Mouse (Mus musculus): ENCODE results near the gene Sema6d. TPM values are rescaled to one million over a fixed set of nuclear protein-coding genes. Genes with fewer than 3 reads are reported as not detected.

Sema6d gene
- polyA plus RNA-seq, 1 experiment = 3.1 TPM

DNA sequence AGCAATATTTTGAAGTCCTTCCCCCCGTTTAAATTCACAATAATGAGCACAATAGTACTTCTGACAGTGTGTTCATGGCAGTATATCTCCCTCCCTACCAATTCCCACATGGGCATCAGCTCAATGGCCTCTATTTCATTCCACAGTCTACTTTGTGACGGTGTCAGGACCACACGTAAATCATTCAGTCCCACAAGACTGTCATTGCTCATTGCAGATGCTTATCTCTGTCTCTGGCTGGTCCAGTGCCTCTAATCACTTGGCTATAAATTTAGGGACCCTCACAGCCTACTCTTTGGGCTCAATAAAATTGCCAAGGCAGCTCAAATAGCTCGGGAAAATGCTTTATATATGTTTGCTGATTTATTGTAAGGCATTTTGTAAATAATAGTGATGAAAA is 441.3 kb downstream of the Sema6d start:
- Histone ChIP-seq H3K27me3 (ENCODE audit: control insufficient read depth, insufficient read depth, insufficient read length) (no peaks in the 10 kb centered on the region), H3ac (ENCODE audit: control insufficient read depth, insufficient read length, low read depth) (no peak overlapping the region), H3K36me3 (ENCODE audit: control insufficient read depth, insufficient read depth) (no peaks in the 10 kb centered on the region), H3K79me3 (ENCODE audit: low read depth) (no peaks in the 10 kb centered on the region), H3K4me3 (ENCODE audit: insufficient read depth, poor library complexity, severe bottlenecking) (no peak overlapping the region), H3K79me2 (ENCODE audit: control insufficient read depth, insufficient read depth) (no peaks in the 10 kb centered on the region)
- TF ChIP-seq MAX (IDR thresholded peaks at IDR 0.05) (no peak), FOSL1 (IDR thresholded peaks at IDR 0.05; ENCODE audit: insufficient read depth, low read length, poor library complexity, severe bottlenecking) (no peak), MYOG (IDR thresholded peaks at IDR 0.05; ENCODE audit: control insufficient read depth, extremely low read depth, insufficient read length) (no peak), CTCF (IDR thresholded peaks at IDR 0.05; ENCODE audit: control insufficient read depth, insufficient read depth, insufficient read length) (no peak), MYOD1 (IDR thresholded peaks at IDR 0.05; ENCODE audit: control insufficient read depth, insufficient read length, low read depth) (no peak), CEBPB (IDR thresholded peaks at IDR 0.05; ENCODE audit: low read depth) (no peak), USF1 (IDR thresholded peaks at IDR 0.05; ENCODE audit: low read depth) (no peak)

DNA sequence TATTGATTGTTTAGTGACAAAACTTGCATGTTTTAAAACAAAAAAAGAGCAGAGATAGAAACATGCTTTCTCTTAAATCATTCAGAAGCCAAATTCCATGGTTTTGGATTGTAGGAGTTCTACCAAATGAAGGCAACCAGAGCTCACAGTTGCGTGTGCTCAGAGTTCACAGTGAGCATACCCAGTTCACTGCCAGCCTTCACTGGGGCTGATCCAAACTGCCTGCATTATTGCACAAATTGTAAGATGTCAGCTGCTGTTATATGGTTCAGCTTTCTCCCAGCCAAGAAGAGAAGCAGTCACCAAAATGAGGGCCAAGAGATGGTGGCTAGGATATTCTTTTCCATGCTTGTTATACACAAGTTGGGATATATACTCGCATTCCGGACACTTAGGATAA is 443.1 kb downstream of the Sema6d start:
- H3K27me3 ChIP-seq (ENCODE audit: control insufficient read depth, insufficient read depth, insufficient read length) = no peaks in the 10 kb centered on the region
- H3K79me3 ChIP-seq (ENCODE audit: low read depth) = no peaks in the 10 kb centered on the region
- H3K79me2 ChIP-seq (ENCODE audit: control insufficient read depth, insufficient read depth) = no peaks in the 10 kb centered on the region
- no peak for TF ChIP-seq USF1 (IDR thresholded peaks at IDR 0.05; ENCODE audit: low read depth)
- no peak for TF ChIP-seq MYOG (IDR thresholded peaks at IDR 0.05; ENCODE audit: control insufficient read depth, extremely low read depth, insufficient read length)
- TF ChIP-seq MYOD1 (IDR thresholded peaks at IDR 0.05; ENCODE audit: control insufficient read depth, insufficient read length, low read depth) = no peak
- TF ChIP-seq CEBPB (IDR thresholded peaks at IDR 0.05; ENCODE audit: low read depth) = no peak
- no peak for TF ChIP-seq FOSL1 (IDR thresholded peaks at IDR 0.05; ENCODE audit: insufficient read depth, low read length, poor library complexity, severe bottlenecking)
- TF ChIP-seq MAX (IDR thresholded peaks at IDR 0.05) = no peak
- no peak for TF ChIP-seq CTCF (IDR thresholded peaks at IDR 0.05; ENCODE audit: control insufficient read depth, insufficient read depth, insufficient read length)
- no peak overlapping the region for H3K4me3 ChIP-seq (ENCODE audit: insufficient read depth, poor library complexity, severe bottlenecking)
- H3ac ChIP-seq (ENCODE audit: control insufficient read depth, insufficient read length, low read depth) = no peak overlapping the region
- no peaks in the 10 kb centered on the region for H3K36me3 ChIP-seq (ENCODE audit: control insufficient read depth, insufficient read depth)

DNA sequence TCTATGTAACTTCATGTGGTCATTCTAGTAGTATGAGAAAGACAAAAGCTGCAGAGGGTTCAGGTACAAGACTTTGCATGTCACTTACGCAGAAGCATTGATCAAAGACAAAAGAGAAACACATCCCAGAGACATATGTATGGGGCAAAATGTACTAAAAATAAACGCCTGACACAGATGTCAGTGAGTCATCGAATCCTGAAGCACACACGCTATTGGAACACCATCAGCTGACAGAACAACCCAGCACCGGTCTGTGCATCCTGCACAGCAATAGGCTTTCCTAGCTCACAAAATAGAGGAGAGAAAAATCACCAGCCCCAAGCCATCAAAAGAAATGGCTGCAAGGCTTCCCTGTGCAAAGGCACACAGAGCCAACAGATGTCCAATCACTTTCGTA is 443.8 kb downstream of the Sema6d start:
- no peaks in the 10 kb centered on the region for H3K27me3 ChIP-seq (ENCODE audit: control insufficient read depth, insufficient read depth, insufficient read length)
- no peak for TF ChIP-seq CEBPB (IDR thresholded peaks at IDR 0.05; ENCODE audit: low read depth)
- no peak for TF ChIP-seq MYOG (IDR thresholded peaks at IDR 0.05; ENCODE audit: control insufficient read depth, extremely low read depth, insufficient read length)
- no peak for TF ChIP-seq FOSL1 (IDR thresholded peaks at IDR 0.05; ENCODE audit: insufficient read depth, low read length, poor library complexity, severe bottlenecking)
- TF ChIP-seq USF1 (IDR thresholded peaks at IDR 0.05; ENCODE audit: low read depth) = no peak
- TF ChIP-seq MAX (IDR thresholded peaks at IDR 0.05) = no peak
- TF ChIP-seq CTCF (IDR thresholded peaks at IDR 0.05; ENCODE audit: control insufficient read depth, insufficient read depth, insufficient read length) = no peak
- no peak for TF ChIP-seq MYOD1 (IDR thresholded peaks at IDR 0.05; ENCODE audit: control insufficient read depth, insufficient read length, low read depth)

DNA sequence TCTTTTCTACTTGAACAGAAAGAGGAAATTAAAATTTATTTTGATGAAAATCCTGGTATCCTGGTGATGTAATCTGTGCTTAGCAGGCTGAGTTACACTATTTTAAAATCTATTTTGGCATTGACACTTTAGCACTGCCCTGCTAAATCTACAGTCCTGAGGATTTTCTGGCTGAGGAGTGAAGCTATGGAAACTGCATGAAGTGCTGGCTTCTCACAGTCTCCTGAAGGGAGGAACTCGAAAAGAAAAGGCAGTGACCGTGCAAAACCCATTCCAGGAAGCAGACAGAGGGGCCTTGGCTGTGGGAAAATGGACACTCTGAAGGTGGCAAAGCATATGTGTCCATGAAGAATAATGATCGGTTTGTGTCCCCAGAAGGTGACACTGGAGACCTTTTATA is 460.5 kb downstream of the Sema6d start:
- Histone ChIP-seq H3ac (ENCODE audit: control insufficient read depth, insufficient read length, low read depth) (no peak overlapping the region), H3K27me3 (ENCODE audit: control insufficient read depth, insufficient read depth, insufficient read length) (no peaks in the 10 kb centered on the region), H3K4me3 (ENCODE audit: insufficient read depth, poor library complexity, severe bottlenecking) (no peak overlapping the region), H3K79me2 (ENCODE audit: control insufficient read depth, insufficient read depth) (no peaks in the 10 kb centered on the region), H3K79me3 (ENCODE audit: low read depth) (no peaks in the 10 kb centered on the region), H3K36me3 (ENCODE audit: control insufficient read depth, insufficient read depth) (no peaks in the 10 kb centered on the region)
- no peak for TF ChIP-seq CEBPB (IDR thresholded peaks at IDR 0.05; ENCODE audit: low read depth)
- no peak for TF ChIP-seq FOSL1 (IDR thresholded peaks at IDR 0.05; ENCODE audit: insufficient read depth, low read length, poor library complexity, severe bottlenecking)
- TF ChIP-seq MYOD1 (IDR thresholded peaks at IDR 0.05; ENCODE audit: control insufficient read depth, insufficient read length, low read depth) = no peak
- TF ChIP-seq USF1 (IDR thresholded peaks at IDR 0.05; ENCODE audit: low read depth) = no peak
- no peak for TF ChIP-seq MAX (IDR thresholded peaks at IDR 0.05)
- TF ChIP-seq CTCF (IDR thresholded peaks at IDR 0.05; ENCODE audit: control insufficient read depth, insufficient read depth, insufficient read length) = no peak
- TF ChIP-seq MYOG (IDR thresholded peaks at IDR 0.05; ENCODE audit: control insufficient read depth, extremely low read depth, insufficient read length) = no peak

More for the DNA sequence above, 443.8 kb downstream of the Sema6d start:
- Histone ChIP-seq H3K79me2 (ENCODE audit: control insufficient read depth, insufficient read depth) (no peaks in the 10 kb centered on the region), H3K36me3 (ENCODE audit: control insufficient read depth, insufficient read depth) (no peaks in the 10 kb centered on the region), H3K4me3 (ENCODE audit: insufficient read depth, poor library complexity, severe bottlenecking) (no peak overlapping the region), H3K79me3 (ENCODE audit: low read depth) (no peaks in the 10 kb centered on the region), H3ac (ENCODE audit: control insufficient read depth, insufficient read length, low read depth) (no peak overlapping the region)

DNA sequence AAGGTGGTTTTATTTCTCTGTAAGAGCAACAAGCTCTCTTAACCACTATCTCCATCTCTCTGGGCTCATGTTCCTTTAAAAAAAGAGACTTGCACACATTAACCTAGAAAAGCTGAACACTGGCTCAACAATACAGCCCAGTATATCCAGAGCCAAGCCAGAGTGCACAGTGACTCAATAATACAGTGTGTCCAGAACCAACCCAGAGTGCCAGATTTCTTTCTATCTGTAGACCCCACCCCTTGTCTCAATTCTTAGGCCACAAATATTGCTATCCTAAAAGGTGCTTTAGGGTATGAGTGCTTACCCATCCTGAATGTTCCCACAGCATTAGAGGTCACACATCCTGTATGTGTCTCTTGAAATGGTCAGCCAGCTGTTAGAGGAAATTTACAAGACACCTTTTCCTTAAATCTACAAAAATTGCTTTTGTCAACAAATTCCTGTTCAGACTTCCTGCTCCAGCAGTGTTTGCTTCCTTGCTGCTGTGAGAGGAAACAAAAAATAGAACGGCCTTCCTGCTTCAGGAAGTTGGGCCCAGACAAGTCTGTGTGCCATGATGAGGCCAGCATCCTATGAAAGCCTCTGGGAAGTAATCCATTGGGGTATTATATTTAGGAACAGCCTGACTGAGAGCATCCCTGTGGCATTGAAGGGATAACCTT is 465.1 kb downstream of the Sema6d start:
- Histone ChIP-seq H3K4me3 (ENCODE audit: insufficient read depth, poor library complexity, severe bottlenecking) (no peak overlapping the region), H3K79me3 (ENCODE audit: low read depth) (no peaks in the 10 kb centered on the region), H3K36me3 (ENCODE audit: control insufficient read depth, insufficient read depth) (no peaks in the 10 kb centered on the region), H3K27me3 (ENCODE audit: control insufficient read depth, insufficient read depth, insufficient read length) (no peaks in the 10 kb centered on the region), H3K79me2 (ENCODE audit: control insufficient read depth, insufficient read depth) (no peaks in the 10 kb centered on the region), H3ac (ENCODE audit: control insufficient read depth, insufficient read length, low read depth) (no peak overlapping the region)
- TF ChIP-seq CTCF (IDR thresholded peaks at IDR 0.05; ENCODE audit: control insufficient read depth, insufficient read depth, insufficient read length) (no peak), MAX (IDR thresholded peaks at IDR 0.05) (no peak), USF1 (IDR thresholded peaks at IDR 0.05; ENCODE audit: low read depth) (no peak), FOSL1 (IDR thresholded peaks at IDR 0.05; ENCODE audit: insufficient read depth, low read length, poor library complexity, severe bottlenecking) (no peak), CEBPB (IDR thresholded peaks at IDR 0.05; ENCODE audit: low read depth) (no peak), MYOD1 (IDR thresholded peaks at IDR 0.05; ENCODE audit: control insufficient read depth, insufficient read length, low read depth) (no peak), MYOG (IDR thresholded peaks at IDR 0.05; ENCODE audit: control insufficient read depth, extremely low read depth, insufficient read length) (no peak)

Measured in C2C12 (cell line).